Mouse (Mus musculus) erythroblast, embryonic 14.5 days (primary cell): ENCODE measurements around the gene Xpo6.

Experiments used
- GATA1 ChIP-seq: IDR thresholded peaks from 2 replicates; pipeline ENCODE4 v1.6.1; 2012; ENCODE audit warnings: low read length, inconsistent platforms, mixed read lengths
- TAL1 ChIP-seq: IDR thresholded peaks from 3 replicates; pipeline ENCODE4 v1.6.1; 2012; ENCODE audit warnings: low read length, inconsistent platforms, mixed read lengths

DNA sequence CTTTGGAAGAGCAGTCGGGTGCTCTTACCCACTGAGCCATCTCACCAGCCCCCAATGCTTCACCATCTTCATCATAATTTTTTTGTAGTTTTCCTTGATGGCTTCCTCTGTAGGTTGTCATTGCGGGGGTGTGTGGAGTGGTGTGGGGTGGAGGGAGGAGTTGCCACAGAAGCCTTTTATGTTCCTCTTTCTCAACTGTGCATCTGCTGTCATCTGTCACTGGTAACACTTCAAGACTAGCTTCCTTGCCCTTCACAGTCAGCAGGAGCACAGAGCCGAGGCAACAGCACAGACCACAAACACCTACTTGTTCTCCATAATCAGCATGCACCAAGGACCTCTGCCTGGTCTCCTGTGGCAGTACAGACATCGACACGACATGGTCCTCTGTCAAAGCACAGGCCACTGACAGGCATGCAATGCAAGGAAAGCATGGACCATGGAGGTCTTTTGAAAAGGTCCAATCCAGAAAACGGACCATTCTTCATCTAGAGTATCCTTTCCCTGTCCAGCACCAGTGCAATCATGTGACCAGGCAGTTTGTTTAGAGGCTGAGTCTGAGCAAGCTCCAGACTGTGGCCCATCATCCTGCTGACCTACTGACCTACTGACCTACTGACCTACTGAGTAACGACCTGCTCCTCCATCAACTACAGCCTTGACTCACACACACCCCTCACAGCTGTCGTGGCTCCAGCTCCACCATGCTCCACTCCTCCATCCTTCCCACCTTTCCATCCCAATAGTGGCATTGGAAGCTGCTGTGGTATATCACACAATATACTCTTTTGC lies 30.3 kb upstream of the Xpo6 start:
- TF ChIP-seq TAL1 (no peak), GATA1 (no peak)
